Mouse (Mus musculus): ENCODE measurements at regions not wholly inside any gene's neighbourhood (a gene's known extent, or its start where the extent isn't known, plus 50 kb on each side); places are given as distances from the start of the nearest gene placed in this dataset.
"Not testable (repeated sequence)": the region's sequence is repeated elsewhere in the genome, so short reads cannot be mapped to it uniquely, and the experiment has no call there.

DNA sequence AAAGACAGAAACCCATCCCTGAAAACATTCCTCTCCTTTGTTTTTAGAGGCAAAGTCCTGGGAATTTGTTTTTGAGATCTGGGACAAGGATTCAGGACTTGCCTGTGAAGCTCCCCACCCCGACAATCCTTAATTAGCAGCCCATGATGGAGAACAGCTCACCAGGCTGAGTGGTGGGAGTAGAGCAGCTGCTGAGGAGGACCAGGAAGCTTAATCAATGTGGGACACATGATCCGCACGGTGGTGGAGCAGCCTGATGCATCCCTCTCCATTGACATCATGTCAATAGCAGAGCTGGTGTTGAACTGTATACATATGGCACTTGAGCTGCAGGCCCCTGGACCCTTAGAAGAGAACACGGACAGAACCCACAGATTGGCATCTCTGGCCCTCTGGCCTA, 372.5 kb upstream of the Zfp507 start:
- Histone ChIP-seq H3K4me1 (ENCODE audit: insufficient read depth, low read length) (no peaks in the 10 kb centered on the region), H3K9me3 (ENCODE audit: low read length) (peaks cover 7% of the 10 kb centered on the region), H3K27me3 (ENCODE audit: insufficient read depth, low read length) (no peaks in the 10 kb centered on the region), H3K27ac (ENCODE audit: low read length) (no peak overlapping the region), H3K36me3 (ENCODE audit: insufficient read depth, low read length) (no peaks in the 10 kb centered on the region), H3K4me2 (replicated peaks; ENCODE audit: low read depth, low read length) (no peak overlapping the region), H3K9ac (replicated peaks; ENCODE audit: low read length) (no peak overlapping the region), H3K4me3 (ENCODE audit: low read length) (no peak overlapping the region)
- ATAC-seq (ENCODE audit: low FRiP score, low TSS enrichment) = no peak
- 81% methylated on average over 4 of the region's 4 CpGs for WGBS

DNA sequence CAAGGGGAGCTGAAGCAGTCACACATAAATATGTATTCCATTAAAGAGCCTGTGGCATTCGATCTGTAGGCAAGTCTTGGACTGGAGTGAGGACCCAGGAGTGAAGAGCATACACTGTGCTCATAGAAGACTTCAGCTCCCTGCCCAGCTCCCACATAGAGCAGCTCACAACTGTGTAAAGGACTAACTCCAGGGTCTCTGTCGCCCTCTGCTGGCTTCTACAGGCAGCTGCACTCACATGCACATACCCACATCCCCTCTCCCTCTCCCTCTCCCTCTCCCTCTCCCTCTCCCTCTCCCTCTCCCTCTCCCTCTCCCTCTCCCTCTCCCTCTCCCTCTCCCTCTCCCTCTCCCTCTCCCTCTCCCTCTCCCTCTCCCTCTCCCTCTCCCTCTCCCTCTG, 369.7 kb upstream of the Zfp507 start:
- H3K36me3 ChIP-seq (ENCODE audit: insufficient read depth, low read length); H3K4me2 ChIP-seq (replicated peaks; ENCODE audit: low read depth, low read length); H3K27ac ChIP-seq (ENCODE audit: low read length); H3K27me3 ChIP-seq (ENCODE audit: insufficient read depth, low read length); H3K4me3 ChIP-seq (ENCODE audit: low read length); H3K9ac ChIP-seq (replicated peaks; ENCODE audit: low read length); H3K4me1 ChIP-seq (ENCODE audit: insufficient read depth, low read length); H3K9me3 ChIP-seq (ENCODE audit: low read length); ATAC-seq (ENCODE audit: low FRiP score, low TSS enrichment): not testable (repeated sequence)
- WGBS = 59% methylated on average over 2 of the region's 2 CpGs

DNA sequence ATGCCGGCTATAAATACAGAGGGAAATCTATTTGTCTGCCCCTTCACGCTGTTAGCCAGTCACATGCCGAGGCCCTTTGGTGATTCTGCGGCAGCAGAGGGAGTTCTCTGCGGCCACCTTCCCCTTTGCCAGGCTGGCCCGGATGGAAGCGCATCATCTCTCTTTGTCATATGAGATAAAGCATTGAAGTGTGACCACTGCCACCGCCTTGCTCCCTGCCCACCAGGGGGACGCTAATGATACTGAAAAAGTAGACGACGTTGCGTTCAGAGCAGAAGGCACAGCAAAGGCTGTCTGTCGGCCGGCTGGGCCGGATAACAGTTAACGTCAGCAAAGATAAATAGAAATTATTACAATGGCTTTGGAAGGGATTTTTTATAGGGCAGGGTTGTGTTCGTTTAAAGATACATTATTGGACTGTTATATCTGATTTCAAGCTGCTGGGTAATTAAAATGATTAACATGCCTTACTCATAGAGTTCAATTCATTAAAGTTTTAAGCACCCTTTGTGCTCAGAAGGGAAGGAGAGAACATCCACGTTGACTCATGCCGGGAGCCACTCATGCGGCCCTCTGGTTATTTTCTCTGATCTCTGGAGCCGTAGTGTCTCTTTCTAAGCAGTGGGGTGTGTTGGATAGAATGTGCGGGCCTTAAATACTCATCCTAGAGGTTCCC, 354.6 kb upstream of the Zfp507 start:
- Histone ChIP-seq H3K27me3 (ENCODE audit: insufficient read depth, low read length) (no peaks in the 10 kb centered on the region), H3K4me1 (ENCODE audit: insufficient read depth, low read length) (peaks cover 29% of the 10 kb centered on the region), H3K9ac (replicated peaks; ENCODE audit: low read length) (no peak overlapping the region), H3K9me3 (ENCODE audit: low read length) (no peaks in the 10 kb centered on the region), H3K27ac (ENCODE audit: low read length) (peak overlapping the region; percentile 60), H3K4me2 (replicated peaks; ENCODE audit: low read depth, low read length) (peak overlapping the region; percentile 34), H3K4me3 (ENCODE audit: low read length) (peak overlapping the region; percentile 9; the same call in 1 of the 2 replicates), H3K36me3 (ENCODE audit: insufficient read depth, low read length) (no peaks in the 10 kb centered on the region)
- WGBS = 16% methylated on average over 22 of the region's 22 CpGs
- peak; percentile 67 for ATAC-seq (ENCODE audit: low FRiP score, low TSS enrichment)

DNA sequence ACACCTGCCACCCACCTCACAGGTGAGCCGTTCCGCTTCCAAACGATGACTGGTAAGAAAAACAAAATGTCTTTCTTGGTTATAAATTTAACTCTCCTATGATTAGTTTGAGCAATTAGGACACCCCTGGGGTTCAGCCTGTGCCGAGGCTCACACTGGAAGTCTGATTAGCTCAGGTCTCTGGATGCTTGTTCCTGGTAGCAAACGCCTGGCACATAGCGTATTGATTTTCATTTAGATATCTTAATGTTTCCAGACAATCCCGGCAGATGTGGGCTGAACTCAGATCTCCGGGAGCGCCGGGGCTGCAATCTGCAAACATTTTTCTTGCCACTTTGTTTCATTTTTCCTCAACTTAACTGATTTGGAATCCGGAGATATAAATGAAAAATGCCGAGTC, 353.8 kb upstream of the Zfp507 start:
- H3K27ac ChIP-seq (ENCODE audit: low read length) = peak overlapping the region; percentile 11; the same call in 1 of the 2 replicates
- H3K4me2 ChIP-seq (replicated peaks; ENCODE audit: low read depth, low read length) = peak overlapping the region; percentile 34
- H3K9me3 ChIP-seq (ENCODE audit: low read length) = no peaks in the 10 kb centered on the region
- H3K4me1 ChIP-seq (ENCODE audit: insufficient read depth, low read length) = peaks cover 35% of the 10 kb centered on the region
- H3K4me3 ChIP-seq (ENCODE audit: low read length) = peak overlapping the region; percentile 2; the same call in 1 of the 2 replicates
- ATAC-seq (ENCODE audit: low FRiP score, low TSS enrichment) = no peak
- WGBS = 20% methylated on average over 12 of the region's 12 CpGs
- H3K36me3 ChIP-seq (ENCODE audit: insufficient read depth, low read length) = no peaks in the 10 kb centered on the region
- H3K27me3 ChIP-seq (ENCODE audit: insufficient read depth, low read length) = no peaks in the 10 kb centered on the region
- H3K9ac ChIP-seq (replicated peaks; ENCODE audit: low read length) = no peak overlapping the region

DNA sequence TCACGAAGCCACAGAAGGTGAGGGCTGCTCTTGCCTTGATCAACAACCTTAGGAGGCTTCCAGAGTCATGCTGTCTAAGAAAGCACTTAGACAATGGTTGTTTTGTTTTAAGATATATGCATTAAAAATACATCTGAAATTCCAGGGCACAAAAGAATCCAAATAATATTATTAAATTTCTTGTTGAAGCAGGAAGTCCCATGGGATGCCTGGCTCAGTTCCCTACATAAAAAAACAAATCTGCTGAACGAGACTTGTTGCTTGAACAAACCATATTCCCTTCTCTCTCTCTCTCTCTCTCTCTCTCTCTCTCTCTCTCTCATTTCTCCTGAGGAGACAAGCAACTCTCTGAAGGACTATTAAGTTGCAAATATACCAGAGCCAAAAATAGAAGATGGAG, 352.8 kb upstream of the Zfp507 start:
- no peak overlapping the region for H3K4me2 ChIP-seq (replicated peaks; ENCODE audit: low read depth, low read length)
- peak overlapping the region; percentile 51; the same call in 1 of the 2 replicates for H3K27ac ChIP-seq (ENCODE audit: low read length)
- 46% methylated on average over 2 of the region's 2 CpGs for WGBS
- no peak overlapping the region for H3K4me3 ChIP-seq (ENCODE audit: low read length)
- peaks cover 44% of the 10 kb centered on the region for H3K4me1 ChIP-seq (ENCODE audit: insufficient read depth, low read length)
- ATAC-seq (ENCODE audit: low FRiP score, low TSS enrichment) = no peak
- H3K27me3 ChIP-seq (ENCODE audit: insufficient read depth, low read length) = no peaks in the 10 kb centered on the region
- no peaks in the 10 kb centered on the region for H3K9me3 ChIP-seq (ENCODE audit: low read length)
- H3K9ac ChIP-seq (replicated peaks; ENCODE audit: low read length) = no peak overlapping the region
- no peaks in the 10 kb centered on the region for H3K36me3 ChIP-seq (ENCODE audit: insufficient read depth, low read length)

DNA sequence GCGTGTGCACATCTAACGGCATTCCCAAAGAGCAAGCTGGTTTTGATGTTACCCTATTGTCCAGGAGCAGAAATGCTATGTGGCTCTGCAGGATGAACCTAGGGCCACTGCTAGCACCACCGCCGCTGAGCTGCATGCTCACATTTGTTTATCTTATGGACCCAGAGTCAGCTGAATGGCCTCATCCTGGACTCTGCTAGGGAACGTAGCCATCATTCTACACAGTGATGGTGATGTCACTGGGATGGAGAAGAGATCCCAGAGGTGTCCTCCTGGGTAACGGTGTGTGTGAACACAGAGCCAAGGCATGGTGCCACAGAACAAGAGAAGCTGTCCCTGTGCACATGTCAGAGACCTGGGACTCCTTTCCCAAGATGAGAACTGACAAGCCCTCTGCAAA, 352.4 kb upstream of the Zfp507 start:
- Histone ChIP-seq H3K4me3 (ENCODE audit: low read length) (no peak overlapping the region), H3K27ac (ENCODE audit: low read length) (peak overlapping the region; percentile 51; the same call in 1 of the 2 replicates), H3K9me3 (ENCODE audit: low read length) (no peaks in the 10 kb centered on the region), H3K36me3 (ENCODE audit: insufficient read depth, low read length) (no peaks in the 10 kb centered on the region), H3K9ac (replicated peaks; ENCODE audit: low read length) (no peak overlapping the region), H3K27me3 (ENCODE audit: insufficient read depth, low read length) (no peaks in the 10 kb centered on the region), H3K4me2 (replicated peaks; ENCODE audit: low read depth, low read length) (no peak overlapping the region), H3K4me1 (ENCODE audit: insufficient read depth, low read length) (peaks cover 44% of the 10 kb centered on the region)
- ATAC-seq (ENCODE audit: low FRiP score, low TSS enrichment) = no peak
- WGBS = 70% methylated on average over 6 of the region's 6 CpGs

DNA sequence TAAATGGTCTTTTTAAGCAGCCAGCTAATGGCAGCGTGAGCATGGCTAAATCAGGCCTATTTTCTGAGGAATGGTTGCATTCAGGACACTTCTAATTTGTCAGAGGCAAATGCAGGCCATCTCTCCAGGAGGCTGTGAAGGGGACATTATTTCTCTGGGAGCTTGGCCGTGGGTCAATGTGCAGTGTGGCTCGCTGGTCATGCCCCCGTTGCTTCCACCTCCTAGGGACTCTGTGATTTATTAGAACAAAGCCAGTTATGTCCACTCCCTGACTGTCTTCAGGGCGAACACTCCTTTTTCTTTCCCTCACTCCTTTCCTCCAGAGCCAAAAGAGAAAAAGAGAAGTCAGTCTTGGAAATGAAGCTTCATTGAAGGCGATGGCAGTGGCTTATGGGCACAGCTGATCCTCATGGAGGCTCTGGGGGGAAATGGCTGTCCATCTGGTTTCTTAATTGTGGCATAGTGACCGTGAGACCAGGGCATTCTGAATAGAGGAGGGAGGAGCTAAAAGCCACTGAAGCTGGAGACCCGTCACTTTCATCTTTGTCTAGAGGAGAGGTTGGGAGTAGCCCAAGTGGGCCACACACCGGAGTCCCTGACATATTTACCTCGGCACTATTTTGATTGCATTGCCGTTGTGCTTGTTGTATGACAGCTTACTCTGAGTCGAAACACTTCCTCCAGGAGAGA, 348.2 kb upstream of the Zfp507 start:
- Histone ChIP-seq H3K27me3 (ENCODE audit: insufficient read depth, low read length) (no peaks in the 10 kb centered on the region), H3K9ac (replicated peaks; ENCODE audit: low read length) (no peak overlapping the region), H3K4me2 (replicated peaks; ENCODE audit: low read depth, low read length) (no peak overlapping the region), H3K4me1 (ENCODE audit: insufficient read depth, low read length) (peaks cover 24% of the 10 kb centered on the region), H3K36me3 (ENCODE audit: insufficient read depth, low read length) (no peaks in the 10 kb centered on the region), H3K4me3 (ENCODE audit: low read length) (no peak overlapping the region), H3K27ac (ENCODE audit: low read length) (peak overlapping the region; percentile 26; the same call in 1 of the 2 replicates), H3K9me3 (ENCODE audit: low read length) (no peaks in the 10 kb centered on the region)
- ATAC-seq (ENCODE audit: low FRiP score, low TSS enrichment) = peak; percentile 40
- 18% methylated on average over 12 of the region's 12 CpGs for WGBS

DNA sequence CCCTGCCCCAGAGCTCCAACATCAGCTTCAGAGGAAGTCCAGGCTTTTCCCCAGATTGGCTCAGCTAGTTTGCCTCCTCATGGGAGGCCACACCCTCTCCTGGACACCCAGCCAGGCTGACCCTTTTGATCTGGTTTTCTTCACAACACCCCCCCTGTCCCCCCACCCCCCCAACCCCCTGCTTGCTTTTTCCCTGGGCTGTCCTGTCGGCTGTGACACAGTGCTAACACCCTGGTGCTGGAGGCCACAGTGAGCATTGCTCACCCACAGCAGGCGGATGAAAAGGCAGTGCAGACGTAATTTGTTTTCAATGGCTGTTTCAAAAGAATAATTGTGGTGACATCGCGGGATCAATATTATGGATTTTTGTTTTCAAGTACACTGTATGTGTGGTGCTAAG, 333.8 kb upstream of the Zfp507 start:
- Histone ChIP-seq H3K9me3 (ENCODE audit: low read length) (no peaks in the 10 kb centered on the region), H3K4me1 (ENCODE audit: insufficient read depth, low read length) (peaks cover 20% of the 10 kb centered on the region), H3K4me2 (replicated peaks; ENCODE audit: low read depth, low read length) (no peak overlapping the region), H3K27me3 (ENCODE audit: insufficient read depth, low read length) (no peaks in the 10 kb centered on the region), H3K9ac (replicated peaks; ENCODE audit: low read length) (no peak overlapping the region), H3K36me3 (ENCODE audit: insufficient read depth, low read length) (no peaks in the 10 kb centered on the region), H3K4me3 (ENCODE audit: low read length) (no peak overlapping the region), H3K27ac (ENCODE audit: low read length) (no peak overlapping the region)
- ATAC-seq (ENCODE audit: low FRiP score, low TSS enrichment) = no peak; the same call in 1 of the 2 replicates
- 52% methylated on average over 5 of the region's 5 CpGs for WGBS

DNA sequence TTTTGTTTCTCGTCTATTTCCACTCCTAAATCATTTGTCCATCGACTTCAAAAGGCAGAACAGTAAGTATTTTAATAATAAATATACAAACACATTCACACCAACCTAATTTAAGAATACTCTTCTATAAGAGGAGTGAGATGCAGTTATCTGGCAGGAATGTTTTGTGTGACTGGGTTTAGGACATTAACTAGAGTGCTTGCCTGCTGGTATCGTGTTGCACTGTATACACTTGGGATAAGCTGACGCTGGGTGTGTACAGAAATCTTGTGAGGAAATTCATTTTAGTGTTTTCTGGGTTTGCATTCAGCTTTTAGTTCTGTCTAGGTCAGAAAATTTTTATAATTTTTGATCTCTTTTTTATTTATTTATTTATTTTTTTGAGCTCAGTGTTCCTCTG, 331.8 kb upstream of the Zfp507 start:
- 42% methylated on average over 4 of the region's 4 CpGs for WGBS
- no peaks in the 10 kb centered on the region for H3K9me3 ChIP-seq (ENCODE audit: low read length)
- H3K4me3 ChIP-seq (ENCODE audit: low read length) = no peak overlapping the region
- no peak overlapping the region for H3K9ac ChIP-seq (replicated peaks; ENCODE audit: low read length)
- H3K27ac ChIP-seq (ENCODE audit: low read length) = no peak overlapping the region; the same call in 1 of the 2 replicates
- H3K36me3 ChIP-seq (ENCODE audit: insufficient read depth, low read length) = no peaks in the 10 kb centered on the region
- no peak for ATAC-seq (ENCODE audit: low FRiP score, low TSS enrichment)
- no peak overlapping the region for H3K4me2 ChIP-seq (replicated peaks; ENCODE audit: low read depth, low read length)
- no peaks in the 10 kb centered on the region for H3K27me3 ChIP-seq (ENCODE audit: insufficient read depth, low read length)
- H3K4me1 ChIP-seq (ENCODE audit: insufficient read depth, low read length) = peaks cover 20% of the 10 kb centered on the region

DNA sequence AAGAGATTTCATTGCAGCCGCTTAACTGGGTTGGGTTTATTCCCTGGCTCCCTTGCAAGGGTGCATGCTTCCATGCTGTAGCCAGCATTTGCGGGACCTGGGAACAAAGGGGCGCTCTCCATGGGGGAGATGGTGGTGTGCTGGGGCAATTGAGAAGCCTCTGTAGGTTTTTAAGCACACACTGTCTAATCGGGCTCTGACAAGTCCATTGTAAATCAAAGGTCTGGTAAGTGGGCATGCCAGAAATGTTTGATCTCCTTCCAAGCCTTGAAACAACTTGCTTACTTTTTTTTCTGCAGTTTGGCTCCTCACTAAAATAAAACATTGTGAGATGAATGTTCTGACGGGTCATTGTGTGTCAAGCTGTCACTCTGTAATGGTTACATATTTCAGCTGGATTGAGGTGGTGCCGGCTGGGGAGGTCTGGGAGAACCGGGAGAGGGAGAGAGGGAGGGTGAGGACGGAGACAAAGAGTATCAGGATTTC, 330.9 kb upstream of the Zfp507 start:
- no peaks in the 10 kb centered on the region for H3K27me3 ChIP-seq (ENCODE audit: insufficient read depth, low read length)
- no peak overlapping the region for H3K9ac ChIP-seq (replicated peaks; ENCODE audit: low read length)
- no peaks in the 10 kb centered on the region for H3K36me3 ChIP-seq (ENCODE audit: insufficient read depth, low read length)
- peak; percentile 85 for ATAC-seq (ENCODE audit: low FRiP score, low TSS enrichment)
- peaks cover 20% of the 10 kb centered on the region for H3K4me1 ChIP-seq (ENCODE audit: insufficient read depth, low read length)
- 8% methylated on average over 8 of the region's 8 CpGs for WGBS
- no peak overlapping the region for H3K4me2 ChIP-seq (replicated peaks; ENCODE audit: low read depth, low read length)
- peak overlapping the region; percentile 57; the same call in 1 of the 2 replicates for H3K27ac ChIP-seq (ENCODE audit: low read length)
- H3K4me3 ChIP-seq (ENCODE audit: low read length) = no peak overlapping the region
- no peaks in the 10 kb centered on the region for H3K9me3 ChIP-seq (ENCODE audit: low read length)

Data from kidney, embryonic 16.5 days (tissue).